In genomic region chr17:63411564-63411963, GRCm38 (mm10) we compare ENCODE assay signal across 25 mouse cellular contexts.
"Had no signal": no experiment of that assay in that cellular context is flagged by ENCODE, and none has a peak within 500 bp of the region (broad histone marks: within the 10 kb centered on the region; RNA-seq: fewer than 3 reads in every experiment).

No protein-coding gene starts in this region.

- H3K27me3 ChIP-seq: heart, embryonic 13.5 days; heart, embryonic 15.5 days; hindbrain, embryonic 13.5 days; kidney, embryonic 15.5 days; limb, embryonic 13.5 days; limb, embryonic 15.5 days; liver, embryonic 13.5 days; liver, embryonic 15.5 days had no signal

- DNase-seq: gastrocnemius, adult 2 months; gastrocnemius, postnatal 10 days; gastrocnemius, postnatal 25 days; heart, adult 2 months; heart, postnatal 14 days; heart, postnatal 4 days; kidney, adult 2 months; kidney, adult 9 months; kidney, postnatal 14 days; kidney, postnatal 36 days; layer of hippocampus, adult 9-11 months; layer of hippocampus, postnatal 36 days; left cerebral cortex, postnatal 4 days; liver, embryonic 13.5 days had no signal

- ATAC-seq: hindbrain, embryonic 16.5 days; inflammation-experienced regulatory T-cells, adult 6 months had no signal

- H3K4me1 ChIP-seq: hindbrain, embryonic 13.5 days; liver, embryonic 15.5 days had no signal

- H3K9me3 ChIP-seq: heart, embryonic 15.5 days; hindbrain, embryonic 13.5 days; kidney, embryonic 15.5 days; limb, embryonic 15.5 days; liver, embryonic 13.5 days; liver, embryonic 15.5 days had no signal

- H3K27ac ChIP-seq: gastrocnemius, adult 2 months; heart, adult 2 months; heart, embryonic 13.5 days; heart, embryonic 15.5 days; hindbrain, embryonic 13.5 days; kidney, embryonic 15.5 days; kidney, postnatal 0 days; limb, embryonic 13.5 days; limb, embryonic 15.5 days; liver, embryonic 13.5 days; liver, embryonic 15.5 days had no signal

- H3K9ac ChIP-seq: heart, embryonic 13.5 days; heart, embryonic 15.5 days; hindbrain, embryonic 13.5 days; kidney, embryonic 15.5 days; limb, embryonic 13.5 days; limb, embryonic 15.5 days; liver, embryonic 13.5 days; liver, embryonic 15.5 days had no signal

- H3K4me2 ChIP-seq: heart, embryonic 11.5 days; heart, embryonic 13.5 days; heart, embryonic 15.5 days; hindbrain, embryonic 13.5 days; kidney, embryonic 15.5 days; limb, embryonic 13.5 days; limb, embryonic 15.5 days; liver, embryonic 13.5 days; liver, embryonic 15.5 days had no signal

- H3K4me3 ChIP-seq: gastrocnemius, adult 2 months; heart, adult 2 months; heart, embryonic 13.5 days; heart, embryonic 15.5 days; hindbrain, embryonic 13.5 days; kidney, embryonic 15.5 days; limb, embryonic 13.5 days; limb, embryonic 15.5 days; liver, embryonic 13.5 days; liver, embryonic 15.5 days had no signal

- H3K36me3 ChIP-seq: liver, embryonic 13.5 days; liver, embryonic 15.5 days had no signal
